17 mouse cellular contexts compared by ENCODE assay signal in genomic region chr5:35611170-35611569, GRCm38 (mm10). TPM values are rescaled to one million over a fixed set of nuclear protein-coding genes. Genes with fewer than 3 reads are reported as not detected.
DNase-seq lines count a peak whose midpoint lies in the region; ATAC-seq and TF ChIP-seq lines count a peak whose summit lies in the region.
"Had no signal": no experiment of that assay in that cellular context is flagged by ENCODE, and none has a peak within 500 bp of the region (broad histone marks: within the 10 kb centered on the region; RNA-seq: fewer than 3 reads in every experiment).

No protein-coding gene starts in this region.

- no peak overlapping the region for H3K27ac ChIP-seq in heart, embryonic 14.5 days (replicated peaks in 1 of 2; ENCODE audit: control insufficient read depth in 1 of 2, insufficient read depth in 1 of 2, low read depth in 2 of 2, low read length in 2 of 2)
- no peak overlapping the region for H3K27ac ChIP-seq in heart, embryonic 11.5 days (ENCODE audit: low read depth, low read length)
- no peak overlapping the region for H3K27ac ChIP-seq in kidney, embryonic 15.5 days
- H3K27ac ChIP-seq in kidney, adult 2 months (ENCODE audit: insufficient read depth, low read depth, low read length): no peak overlapping the region
- H3K27ac ChIP-seq: embryonic facial prominence, embryonic 12.5 days; forebrain, embryonic 15.5 days; limb, embryonic 13.5 days; liver, embryonic 13.5 days; macrophage had no signal

- H3K9ac ChIP-seq in heart, embryonic 14.5 days (ENCODE audit: low read length): no peak overlapping the region
- no peak overlapping the region for H3K9ac ChIP-seq in heart, embryonic 11.5 days (ENCODE audit: low read depth, low read length)
- H3K9ac ChIP-seq in kidney, embryonic 15.5 days: no peak overlapping the region
- H3K9ac ChIP-seq: embryonic facial prominence, embryonic 12.5 days; forebrain, embryonic 15.5 days; liver, embryonic 13.5 days had no signal

- no peak for TF ChIP-seq CTCF in kidney, adult 2 months (conservative IDR thresholded peaks at IDR 0.05; ENCODE audit: insufficient read depth, insufficient read length, low read depth, low read length)

- H3K4me3 ChIP-seq in heart, embryonic 14.5 days (ENCODE audit: control insufficient read depth in 1 of 2, insufficient read depth in 1 of 2, low read depth in 1 of 2, low read length in 2 of 2): no peak overlapping the region
- H3K4me3 ChIP-seq in heart, embryonic 11.5 days (ENCODE audit: low read depth, low read length): no peak overlapping the region
- no peak overlapping the region for H3K4me3 ChIP-seq in kidney, embryonic 15.5 days (replicated peaks)
- no peak overlapping the region for H3K4me3 ChIP-seq in kidney, adult 2 months (ENCODE audit: insufficient read depth, low read depth, low read length)
- H3K4me3 ChIP-seq: embryonic facial prominence, embryonic 12.5 days; forebrain, embryonic 15.5 days; limb, embryonic 13.5 days; liver, embryonic 13.5 days; midbrain, embryonic 10.5 days had no signal

- peak; percentile 69 for DNase-seq in kidney, adult 11 months
- DNase-seq in kidney, adult 2 months: peak; percentile 76
- peak; percentile 74 for DNase-seq in kidney, postnatal 14 days
- DNase-seq in Muller cell, postnatal 12 days (ENCODE audit: inconsistent ontology term): no peak
- DNase-seq: cerebellum, adult 8-10 months; heart, postnatal 10 days; liver, embryonic 13.5 days; right cerebral cortex, postnatal 4 days had no signal

- no peaks in the 10 kb centered on the region for H3K27me3 ChIP-seq in heart, embryonic 14.5 days (ENCODE audit: control insufficient read depth, insufficient read depth, low read length)
- 0 out of 2 replicates have a peak, but pooled peaks cover 2% of the 10 kb centered on the region for H3K27me3 ChIP-seq in heart, embryonic 11.5 days (ENCODE audit: control insufficient read depth, insufficient read depth, low read length)
- no peaks in the 10 kb centered on the region for H3K27me3 ChIP-seq in kidney, embryonic 15.5 days
- no peaks in the 10 kb centered on the region for H3K27me3 ChIP-seq in kidney, adult 2 months (replicated peaks; ENCODE audit: control insufficient read depth, insufficient read depth, low read length)
- H3K27me3 ChIP-seq: embryonic facial prominence, embryonic 12.5 days; forebrain, embryonic 15.5 days; limb, embryonic 13.5 days; liver, embryonic 13.5 days had no signal

- no peak for TF ChIP-seq POLR2A in kidney, adult 2 months (IDR thresholded peaks at IDR 0.05; ENCODE audit: low read depth, low read length)

- H3K9me3 ChIP-seq in heart, embryonic 14.5 days (ENCODE audit: control insufficient read depth, low read length): no peaks in the 10 kb centered on the region
- H3K9me3 ChIP-seq in heart, embryonic 11.5 days (replicated peaks; ENCODE audit: control insufficient read depth, low read length): no peaks in the 10 kb centered on the region
- no peaks in the 10 kb centered on the region for H3K9me3 ChIP-seq in kidney, embryonic 15.5 days (replicated peaks)
- H3K9me3 ChIP-seq: embryonic facial prominence, embryonic 12.5 days; forebrain, embryonic 15.5 days; limb, embryonic 13.5 days; liver, embryonic 13.5 days; midbrain, embryonic 10.5 days had no signal

- H3K36me3 ChIP-seq in heart, embryonic 14.5 days (ENCODE audit: control insufficient read depth, insufficient read depth, low read length): no peaks in the 10 kb centered on the region; the same call in 1 of the 2 replicates
- no peaks in the 10 kb centered on the region; the same call in none of the 2 replicates for H3K36me3 ChIP-seq in heart, embryonic 11.5 days (ENCODE audit: control insufficient read depth, insufficient read depth, low read length)
- no peaks in the 10 kb centered on the region for H3K36me3 ChIP-seq in kidney, embryonic 15.5 days
- H3K36me3 ChIP-seq in kidney, adult 2 months (ENCODE audit: control insufficient read depth, insufficient read depth, low read length): no peaks in the 10 kb centered on the region
- H3K36me3 ChIP-seq: embryonic facial prominence, embryonic 12.5 days; forebrain, embryonic 15.5 days; liver, embryonic 13.5 days; midbrain, embryonic 10.5 days had no signal

- peaks cover 27 to 43% of the 10 kb centered on the region in 2 experiments for H3K4me1 ChIP-seq in heart, embryonic 14.5 days (ENCODE audit: control insufficient read depth in 2 of 2, insufficient read depth in 2 of 2, low read length in 2 of 2)
- H3K4me1 ChIP-seq in heart, embryonic 11.5 days (ENCODE audit: control insufficient read depth, insufficient read depth, low read length): peaks cover 17% of the 10 kb centered on the region
- H3K4me1 ChIP-seq in kidney, embryonic 15.5 days: peaks cover 30% of the 10 kb centered on the region
- no peaks in the 10 kb centered on the region for H3K4me1 ChIP-seq in kidney, adult 2 months (ENCODE audit: control insufficient read depth, insufficient read depth, low read length)
- H3K4me1 ChIP-seq: liver, embryonic 13.5 days had no signal

- ATAC-seq in heart, embryonic 14.5 days (ENCODE audit: insufficient number of reproducible peaks, insufficient read depth, low FRiP score, low read depth): 0 out of 2 replicates have a peak, but pooled peaks have one; percentile 23
- ATAC-seq in heart, embryonic 11.5 days (replicated peaks; ENCODE audit: insufficient number of reproducible peaks, low FRiP score, low TSS enrichment): no peak
- no peak for ATAC-seq in kidney, embryonic 15.5 days (replicated peaks; ENCODE audit: low FRiP score)
- ATAC-seq in erythroblast, adult 5-6 weeks (replicated peaks; ENCODE audit: low FRiP score, poor library complexity, severe bottlenecking): no peak
- ATAC-seq: forebrain, embryonic 15.5 days had no signal

- WGBS in heart, embryonic 14.5 days: 67% methylated on average over 9 of the region's 9 CpGs
- WGBS in heart, embryonic 11.5 days (ENCODE audit: insufficient replicate concordance): 81% methylated on average over 9 of the region's 9 CpGs
- WGBS in kidney, embryonic 15.5 days: 76% methylated on average over 9 of the region's 9 CpGs
- WGBS in kidney, adult 2 months: 54% methylated on average over 9 of the region's 9 CpGs

- H3K4me2 ChIP-seq in heart, embryonic 14.5 days (ENCODE audit: low read length): no peak overlapping the region
- H3K4me2 ChIP-seq in heart, embryonic 11.5 days: no peak overlapping the region
- no peak overlapping the region for H3K4me2 ChIP-seq in kidney, embryonic 15.5 days
- H3K4me2 ChIP-seq: embryonic facial prominence, embryonic 12.5 days; forebrain, embryonic 15.5 days; limb, embryonic 13.5 days; liver, embryonic 13.5 days had no signal

RNA-seq across cellular contexts. Expression of gene Acox3, which starts 28.3 kb away (rescaled TPM):
- polyA plus RNA-seq in heart, embryonic 14.5 days (2014; fragmentation: Nextera tagmentation; extraction: Ambion mirVana): 13.6 and 13.8 TPM in 2 replicates
- 10.5 and 11.4 TPM in 2 replicates for polyA plus RNA-seq in heart, embryonic 11.5 days (2014; fragmentation: Nextera tagmentation; extraction: Ambion mirVana)
- 12.1 and 12.5 TPM in 2 replicates for polyA plus RNA-seq in kidney, embryonic 15.5 days (2015; fragmentation: Nextera tagmentation; extraction: Ambion mirVana)
- 77.9 and 83.6 TPM in 2 replicates for polyA plus RNA-seq in kidney, adult 2 months (2012; rRNA removed)
- total RNA-seq in erythroblast, adult 5-6 weeks (2015; ENCODE audit: low replicate concordance): 14.2 and 22.1 TPM in 2 replicates
- 7.4 and 14.2 TPM in 2 replicates for total RNA-seq in erythroblast, adult 5-6 weeks (2017; ENCODE audit: low replicate concordance)

RNA-seq across cellular contexts. Expression of gene Trmt44, which starts 36.3 kb away (rescaled TPM):
- 4.7 and 5.0 TPM in 2 replicates for polyA plus RNA-seq in heart, embryonic 14.5 days (2014; fragmentation: Nextera tagmentation; extraction: Ambion mirVana)
- 4.6 and 4.9 TPM in 2 replicates for polyA plus RNA-seq in heart, embryonic 11.5 days (2014; fragmentation: Nextera tagmentation; extraction: Ambion mirVana)
- 8.3 and 10.1 TPM in 2 replicates for polyA plus RNA-seq in kidney, embryonic 15.5 days (2015; fragmentation: Nextera tagmentation; extraction: Ambion mirVana)
- 4.4 and 4.5 TPM in 2 replicates for polyA plus RNA-seq in kidney, adult 2 months (2012; rRNA removed)
- 0.42 and 2.1 TPM in 2 replicates for total RNA-seq in erythroblast, adult 5-6 weeks (2015; ENCODE audit: low replicate concordance)
- total RNA-seq in erythroblast, adult 5-6 weeks (2017; ENCODE audit: low replicate concordance): 2.0 and 4.3 TPM in 2 replicates
